Mouse (Mus musculus) cortical plate, adult 2 months (tissue): ENCODE data around the gene Olfr1427. TPM values are rescaled to one million over a fixed set of nuclear protein-coding genes. Genes with fewer than 3 reads are reported as not detected.
A peak's percentile ranks its signal among the peaks of the same experiment; 100 is the strongest.
"Not testable (repeated sequence)": the region's sequence is repeated elsewhere in the genome, so short reads cannot be mapped to it uniquely, and the experiment has no call there.

Experiments used
- H3K27ac ChIP-seq: fragments of 200-500 bp; 2 replicates; pipeline ENCODE4 v1.5.1; 2012; ENCODE audit warnings: low read length, control low read depth, inconsistent platforms; ENCODE audit not compliant: insufficient read depth
- H3K4me1 ChIP-seq: fragments of 200-500 bp; 2 replicates; pipeline ENCODE4 v1.6.1; 2011; ENCODE audit warnings: low read length; ENCODE audit not compliant: control insufficient read depth, insufficient read depth
- H3K4me3 ChIP-seq: fragments of 200-500 bp; 2 replicates; pipeline ENCODE4 v1.5.1; 2011; ENCODE audit warnings: mild to moderate bottlenecking, low read length, control low read depth; ENCODE audit not compliant: insufficient read depth
- CTCF ChIP-seq: fragments of 200-500 bp; IDR thresholded peaks from 2 replicates; pipeline ENCODE4 v1.5.1; 2011; ENCODE audit warnings: mild to moderate bottlenecking, control low read depth, low read length; ENCODE audit not compliant: insufficient read depth; ENCODE audit errors: extremely low read depth
- POLR2A ChIP-seq: fragments of 200-500 bp; IDR thresholded peaks from 2 replicates; pipeline ENCODE4 v1.6.1; 2011; ENCODE audit warnings: mild to moderate bottlenecking, low read length, control low read depth; ENCODE audit not compliant: insufficient read depth; ENCODE audit errors: extremely low read depth
- polyA plus RNA-seq: library from polyadenylated mRNA; depleted of rRNA; stranded (reverse); fragments of >200 nt; gene quantifications from 2 replicates; pipeline ENCODE4 v1.2.3, GENCODE M21; 2012; rRNA removed

Gene Olfr1427
- polyA plus RNA-seq, result not detected in 2 replicates

GRCm38 (mm10) chr19:12103234-12103633 is at the start of gene Olfr1427:
TSS of gene Olfr1427 (minus strand) at chr19:12103334.
- Histone ChIP-seq H3K4me3 (no peak within 1 kb of the TSS), H3K4me1 (no peaks in the 10 kb centered on the region), H3K27ac (peak within 1 kb of the TSS; percentile 17; the same call in 1 of the 2 replicates)
- TF ChIP-seq POLR2A (no peak), CTCF (no peak)

- Histone ChIP-seq H3K27ac (no peak overlapping the region), H3K4me1 (no peaks in the 10 kb centered on the region)
- TF ChIP-seq POLR2A (no peak), CTCF (no peak)
These were observed 42.3 kb upstream of the Olfr1427 start for GRCm38 (mm10) chr19:12145452-12145851.

GRCm38 (mm10) chr19:12143356-12143755 is 40.2 kb upstream of the Olfr1427 start:
- TF ChIP-seq POLR2A, result no peak
- no peak for TF ChIP-seq CTCF
- Histone ChIP-seq H3K4me3 (no peak overlapping the region), H3K27ac (no peak overlapping the region), H3K4me1 (no peaks in the 10 kb centered on the region)

More at GRCm38 (mm10) chr19:12145452-12145851, 42.3 kb upstream of the Olfr1427 start:
- H3K4me3 ChIP-seq, result no peak overlapping the region

- no peak overlapping the region for H3K4me3 ChIP-seq
- no peak for TF ChIP-seq POLR2A
- TF ChIP-seq CTCF, result peak; percentile 57; the same call in 1 of the 2 replicates
- no peaks in the 10 kb centered on the region for H3K4me1 ChIP-seq
- no peak overlapping the region for H3K27ac ChIP-seq
These were observed 31.2 kb upstream of the Olfr1427 start for GRCm38 (mm10) chr19:12134289-12134688.

- Histone ChIP-seq H3K4me3 (no peak within 1 kb of the TSS), H3K4me1 (no peaks in the 10 kb centered on the region), H3K27ac (no peak within 1 kb of the TSS)
- TF ChIP-seq CTCF (no peak), POLR2A (no peak)
These were observed 20.0 kb upstream of the Olfr1427 start, which contains the start of gene Olfr76 for GRCm38 (mm10) chr19:12123103-12123502. TSS of gene Olfr76 (minus strand) at chr19:12123203.

- TF ChIP-seq CTCF (no peak), POLR2A (no peak)
- no peak overlapping the region for H3K27ac ChIP-seq
- H3K4me3 ChIP-seq, result no peak overlapping the region
These were observed 13.3 kb upstream of the Olfr1427 start for GRCm38 (mm10) chr19:12116464-12116863.

GRCm38 (mm10) chr19:12115797-12116196 is 12.7 kb upstream of the Olfr1427 start, which contains the start of gene Olfr1428:
TSS of gene Olfr1428 (minus strand) at chr19:12115897.
- Histone ChIP-seq H3K27ac (no peak within 1 kb of the TSS), H3K4me3 (no peak within 1 kb of the TSS), H3K4me1 (no peaks in the 10 kb centered on the region)
- TF ChIP-seq CTCF, result no peak
- TF ChIP-seq POLR2A, result no peak

More at GRCm38 (mm10) chr19:12116464-12116863, 13.3 kb upstream of the Olfr1427 start:
- no peaks in the 10 kb centered on the region for H3K4me1 ChIP-seq

- Histone ChIP-seq H3K27ac (no peak overlapping the region), H3K4me3 (no peak overlapping the region), H3K4me1 (no peaks in the 10 kb centered on the region)
- no peak for TF ChIP-seq CTCF
- TF ChIP-seq POLR2A, result no peak
These were observed 10.7 kb upstream of the Olfr1427 start for GRCm38 (mm10) chr19:12113807-12114206.

- H3K27ac ChIP-seq, result no peak overlapping the region
- no peak overlapping the region for H3K4me3 ChIP-seq
- TF ChIP-seq CTCF (no peak), POLR2A (no peak)
- no peaks in the 10 kb centered on the region for H3K4me1 ChIP-seq
These were observed 1.4 kb upstream of the Olfr1427 start for GRCm38 (mm10) chr19:12104541-12104940.

GRCm38 (mm10) chr19:12091913-12092312 is 11.2 kb downstream of the Olfr1427 start, which contains the start of gene Olfr1426:
TSS of gene Olfr1426 (minus strand) at chr19:12092013.
- TF ChIP-seq POLR2A (no peak), CTCF (no peak)
- no peak within 1 kb of the TSS for H3K27ac ChIP-seq
- H3K4me3 ChIP-seq, result no peak within 1 kb of the TSS
- H3K4me1 ChIP-seq, result no peaks in the 10 kb centered on the region; the same call in 1 of the 2 replicates

- not testable (repeated sequence) for H3K27ac ChIP-seq, H3K4me1 ChIP-seq, H3K4me3 ChIP-seq
These were observed 25.5 kb downstream of the Olfr1427 start, which contains the start of gene Olfr1425 for GRCm38 (mm10) chr19:12077631-12078030. TSS of gene Olfr1425 (minus strand) at chr19:12077731.

- H3K4me3 ChIP-seq, H3K27ac ChIP-seq, H3K4me1 ChIP-seq: not testable (repeated sequence)
These were observed 33.6 kb downstream of the Olfr1427 start for GRCm38 (mm10) chr19:12069546-12069945.

- H3K27ac ChIP-seq, H3K4me3 ChIP-seq, H3K4me1 ChIP-seq: not testable (repeated sequence)
These were observed 35.3 kb downstream of the Olfr1427 start for GRCm38 (mm10) chr19:12067806-12068205.

- not testable (repeated sequence) for H3K27ac ChIP-seq, H3K4me1 ChIP-seq, H3K4me3 ChIP-seq
These were observed 40.6 kb downstream of the Olfr1427 start, which contains the start of gene Olfr1424 for GRCm38 (mm10) chr19:12062582-12062981. TSS of gene Olfr1424 (minus strand) at chr19:12062682.
